Mouse (Mus musculus) limb, embryonic 14.5 days (tissue): ENCODE results near the gene Cd207. TPM values are rescaled to one million over a fixed set of nuclear protein-coding genes. Genes with fewer than 3 reads are reported as not detected.

Source experiments
- ATAC-seq: fragments of 200-750 bp; cut with Nextera tagmentation; 2 replicates; pipeline ENCODE4 v1.8.0; 2017; ENCODE audit warnings: low read depth, moderate number of reproducible peaks, moderate TSS enrichment; ENCODE audit not compliant: low FRiP score
- DNase-seq: peaks from one replicate; pipeline ENCODE4 v3.0.0-alpha.2; 2015; ENCODE audit warnings: low spot score
- H3K27ac ChIP-seq: fragments of 300-500 bp; sonication (generic); replicated peaks from 2 replicates; pipeline ENCODE4 v1.5.1; 2014; ENCODE audit warnings: low read depth, mild to moderate bottlenecking, low read length, moderate library complexity, mixed read lengths
- H3K27me3 ChIP-seq: fragments of 300-500 bp; sonication (generic); 2 replicates; pipeline ENCODE4 v1.6.1; 2014; ENCODE audit warnings: low read length, mixed read lengths; ENCODE audit not compliant: control insufficient read depth, insufficient read depth
- H3K36me3 ChIP-seq: fragments of 300-500 bp; sonication (generic); 2 replicates; pipeline ENCODE4 v1.6.1; 2014; ENCODE audit warnings: mild to moderate bottlenecking, low read length, moderate library complexity, mixed read lengths; ENCODE audit not compliant: control insufficient read depth, insufficient read depth
- H3K4me1 ChIP-seq: fragments of 300-500 bp; sonication (generic); 2 replicates; pipeline ENCODE4 v1.6.1; 2014; ENCODE audit warnings: antibody characterized with exemption, low read length, mixed read lengths; ENCODE audit not compliant: control insufficient read depth, insufficient read depth
- H3K4me2 ChIP-seq: fragments of 300-500 bp; sonication (generic); replicated peaks from 2 replicates; pipeline ENCODE4 v1.6.1; 2014; ENCODE audit warnings: low read depth, mild to moderate bottlenecking, low read length, moderate library complexity; ENCODE audit not compliant: severe bottlenecking
- H3K4me3 ChIP-seq: fragments of 300-500 bp; sonication (generic); replicated peaks from 2 replicates; pipeline ENCODE4 v1.5.1; 2014; ENCODE audit warnings: low read length
- H3K9ac ChIP-seq: fragments of 300-500 bp; sonication (generic); 2 replicates; pipeline ENCODE4 v1.6.1; 2014; ENCODE audit warnings: mild to moderate bottlenecking, low read depth, low read length, moderate library complexity; ENCODE audit not compliant: severe bottlenecking
- H3K9me3 ChIP-seq: fragments of 300-500 bp; sonication (generic); 2 replicates; pipeline ENCODE4 v1.6.1; 2016; ENCODE audit warnings: low read length; ENCODE audit not compliant: control insufficient read depth
- POLR2A ChIP-seq: fragments of 200-500 bp; IDR thresholded peaks from 2 replicates; pipeline ENCODE4 v1.8.0; 2012; ENCODE audit warnings: inconsistent platforms, mild to moderate bottlenecking, moderate library complexity, borderline replicate concordance; ENCODE audit not compliant: insufficient read depth, insufficient read length; ENCODE audit errors: extremely low read depth
- WGBS: fragments of 180-500 bp; shearing (Covaris S2); extraction: QIAGEN DNeasy Blood & Tissue Kit; methylation state at CpG from one replicate; pipeline ENCODE4 v1.1.7; 2014; 5-methylcytosine and 5-hydroxymethylcytosine counted together
- polyA plus RNA-seq, 2 experiments: library from polyadenylated mRNA; depleted of rRNA in 1 of 2; stranded (reverse) in 1 of 2; unstranded in 1 of 2; fragments of >200 nt; fragmentation: Nextera tagmentation in 1 of 2; extraction: Ambion mirVana in 1 of 2; gene quantifications; 2 replicates each; pipeline versions ENCODE4 v1.2.1 to v1.2.3; 2012 to 2014

Gene Cd207
- polyA plus RNA-seq, 2 experiments: not detected

DNA sequence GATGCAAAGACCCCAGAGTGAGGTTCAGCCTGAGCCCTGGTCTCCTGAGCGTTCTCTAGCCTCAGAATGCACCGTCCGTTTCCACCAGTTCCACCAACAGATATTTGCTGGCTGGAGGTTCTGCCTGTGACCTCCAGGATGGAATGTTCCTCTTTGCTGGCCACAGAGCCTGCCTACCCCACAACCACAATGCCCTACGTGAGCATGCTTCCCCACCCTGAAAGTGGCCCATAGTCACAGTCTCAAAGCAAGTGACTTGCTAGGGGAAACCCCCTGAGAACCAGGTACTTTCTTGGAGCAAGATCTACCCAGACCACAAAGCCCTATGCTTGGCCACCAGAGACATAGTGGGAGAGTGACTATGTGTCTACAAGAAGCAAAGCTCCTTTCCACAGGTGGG lies 11.7 kb upstream of the Cd207 start:
- ATAC-seq (no peak), DNase-seq (no peak)
- no peaks in the 10 kb centered on the region for H3K9me3 ChIP-seq
- no peaks in the 10 kb centered on the region for H3K4me1 ChIP-seq
- no peak overlapping the region for H3K4me3 ChIP-seq
- TF ChIP-seq POLR2A: no peak
- H3K9ac ChIP-seq: no peak overlapping the region
- WGBS: 67% methylated on average over 4 of the region's 4 CpGs
- no peak overlapping the region for H3K27ac ChIP-seq
- H3K36me3 ChIP-seq: no peaks in the 10 kb centered on the region
- H3K27me3 ChIP-seq: peaks cover 46% of the 10 kb centered on the region
- no peak overlapping the region for H3K4me2 ChIP-seq

DNA sequence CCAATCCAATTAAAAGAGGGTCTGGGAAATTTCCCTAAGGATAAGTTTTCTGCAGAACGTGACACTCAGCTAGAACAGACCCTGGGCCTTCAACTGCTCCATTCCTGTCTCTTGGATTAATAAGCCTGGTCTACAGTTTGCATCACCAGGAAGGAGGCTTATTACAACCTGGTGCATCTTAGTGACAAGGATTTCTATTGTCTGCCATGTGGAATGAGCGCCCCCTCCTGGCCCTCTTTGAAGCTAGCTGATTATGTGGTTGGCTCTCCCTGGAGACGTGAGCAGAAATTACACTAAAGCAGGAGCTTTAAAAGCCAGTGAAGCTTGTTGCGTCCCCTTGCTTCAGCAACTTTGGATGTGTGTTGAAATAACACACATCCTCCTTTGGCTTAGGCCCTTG lies 4.3 kb downstream of the Cd207 start:
- Histone ChIP-seq H3K4me3 (no peak overlapping the region), H3K9me3 (no peaks in the 10 kb centered on the region), H3K4me2 (no peak overlapping the region), H3K27ac (no peak overlapping the region), H3K27me3 (no peaks in the 10 kb centered on the region), H3K4me1 (no peaks in the 10 kb centered on the region), H3K36me3 (no peaks in the 10 kb centered on the region), H3K9ac (no peak overlapping the region)
- no peak for ATAC-seq
- 5% methylated on average over 4 of the region's 4 CpGs for WGBS
- no peak for TF ChIP-seq POLR2A
- peak; percentile 89 for DNase-seq

DNA sequence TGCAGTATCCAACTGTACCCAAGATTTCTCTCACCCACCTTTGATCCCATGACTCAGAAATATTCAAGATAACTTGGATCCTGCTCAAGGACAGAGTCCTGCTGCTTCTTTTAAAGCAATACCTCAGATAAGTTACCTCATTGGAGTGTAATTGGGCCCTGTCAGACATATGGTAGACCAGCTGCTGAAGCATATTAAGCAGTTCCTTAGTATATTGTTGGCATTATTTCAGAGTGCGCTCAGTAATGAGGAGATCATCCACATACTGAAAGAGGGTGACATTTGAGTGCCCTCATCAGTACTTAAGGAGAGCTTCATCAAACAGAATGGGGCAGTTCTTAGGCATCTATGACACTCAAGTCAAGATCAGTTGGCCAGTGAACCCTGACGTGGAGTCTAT lies 12.6 kb downstream of the Cd207 start:
- no peak overlapping the region for H3K4me2 ChIP-seq
- no peak overlapping the region for H3K9ac ChIP-seq
- no peaks in the 10 kb centered on the region for H3K4me1 ChIP-seq
- no peak overlapping the region for H3K27ac ChIP-seq
- no peaks in the 10 kb centered on the region for H3K27me3 ChIP-seq
- no peak for TF ChIP-seq POLR2A
- no peaks in the 10 kb centered on the region for H3K9me3 ChIP-seq
- H3K4me3 ChIP-seq: no peak overlapping the region
- WGBS: 85% methylated on average over 2 of the region's 2 CpGs
- DNase-seq: no peak
- no peaks in the 10 kb centered on the region for H3K36me3 ChIP-seq
- no peak for ATAC-seq

DNA sequence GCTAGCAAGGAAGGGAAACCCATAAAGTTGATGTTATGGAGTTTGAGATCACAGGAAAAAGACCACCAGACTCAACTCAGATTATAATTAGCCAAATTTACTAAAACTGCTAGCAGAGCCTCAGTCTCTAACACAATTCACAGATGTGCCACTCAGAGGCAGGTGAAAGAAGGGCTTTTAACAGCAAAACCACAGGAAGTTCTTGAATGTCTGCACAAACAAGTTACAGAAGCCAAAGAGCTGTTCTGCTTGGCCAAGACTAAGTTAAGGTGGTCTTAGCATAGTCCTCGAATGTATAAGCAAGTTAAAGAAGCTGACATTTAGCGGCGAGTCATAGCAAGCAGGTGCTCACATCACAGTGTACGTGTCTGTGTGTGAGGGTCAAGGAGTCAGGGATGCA lies 16.8 kb downstream of the Cd207 start:
- H3K4me2 ChIP-seq: no peak overlapping the region
- DNase-seq (no peak), ATAC-seq (no peak)
- H3K9ac ChIP-seq: no peak overlapping the region
- H3K4me1 ChIP-seq: no peaks in the 10 kb centered on the region
- no peak overlapping the region for H3K27ac ChIP-seq
- no peaks in the 10 kb centered on the region for H3K27me3 ChIP-seq
- WGBS: 83% methylated on average over 4 of the region's 4 CpGs
- TF ChIP-seq POLR2A: no peak
- no peak overlapping the region for H3K4me3 ChIP-seq
- H3K36me3 ChIP-seq: no peaks in the 10 kb centered on the region
- H3K9me3 ChIP-seq: no peaks in the 10 kb centered on the region

DNA sequence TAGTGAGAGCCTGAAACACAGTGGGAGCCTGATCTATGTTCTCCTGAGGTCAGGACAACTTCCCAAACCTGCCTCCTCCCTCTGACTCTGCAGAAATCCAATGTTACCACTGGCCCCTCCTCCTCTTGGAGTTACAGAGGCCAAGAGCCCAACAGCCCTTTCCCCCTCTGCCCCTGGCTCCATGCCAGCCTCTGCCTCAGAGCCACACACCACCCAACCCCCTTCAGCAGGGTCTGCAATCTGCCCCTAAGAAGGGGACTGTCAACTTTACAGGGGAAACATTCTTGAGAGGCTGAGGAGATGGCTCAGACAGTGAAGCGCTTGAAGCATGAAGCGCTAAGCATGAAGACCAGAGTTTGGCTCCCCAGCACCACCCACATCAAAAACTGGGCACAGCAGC lies 21.6 kb downstream of the Cd207 start, which contains the start of gene Clec4f:
Gene Clec4f, minus strand, starts transcription at position 101 of the 400 bp plus-strand sequence.
- Histone ChIP-seq H3K36me3 (no peaks in the 10 kb centered on the region), H3K4me1 (no peaks in the 10 kb centered on the region), H3K9me3 (no peaks in the 10 kb centered on the region), H3K9ac (no peak within 1 kb of the TSS), H3K27me3 (no peaks in the 10 kb centered on the region), H3K4me3 (no peak within 1 kb of the TSS), H3K27ac (no peak within 1 kb of the TSS), H3K4me2 (no peak within 1 kb of the TSS)
- DNase-seq: no peak
- TF ChIP-seq POLR2A: no peak
- WGBS: 98% methylated on average over 2 of the region's 2 CpGs
- ATAC-seq: no peak

DNA sequence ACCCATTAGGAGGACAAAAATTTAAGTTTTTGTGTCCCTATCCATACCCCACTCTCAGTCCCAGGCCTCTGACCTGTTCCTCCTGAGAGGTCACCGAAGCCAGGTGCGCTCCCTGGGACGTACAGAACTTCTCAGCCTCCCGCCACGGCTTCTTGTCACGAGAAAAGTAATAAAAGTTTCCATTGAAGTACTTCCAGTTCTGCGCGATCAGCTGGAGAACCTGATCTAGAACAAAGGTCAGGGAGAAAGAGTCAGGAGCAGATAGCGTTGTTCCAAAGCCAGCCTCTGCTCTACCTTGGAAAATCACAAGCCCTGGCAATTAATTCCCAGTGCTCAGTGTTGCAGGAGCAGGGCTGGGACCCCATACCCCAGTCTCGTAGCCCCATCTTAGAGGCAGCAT lies 30.9 kb downstream of the Cd207 start:
- Histone ChIP-seq H3K4me2 (no peak overlapping the region), H3K27ac (no peak overlapping the region), H3K9me3 (no peaks in the 10 kb centered on the region), H3K9ac (no peak overlapping the region), H3K27me3 (no peaks in the 10 kb centered on the region), H3K36me3 (no peaks in the 10 kb centered on the region), H3K4me1 (0 out of 2 replicates have a peak, but pooled peaks cover 3% of the 10 kb centered on the region), H3K4me3 (no peak overlapping the region)
- 81% methylated on average over 10 of the region's 10 CpGs for WGBS
- ATAC-seq: no peak
- TF ChIP-seq POLR2A: no peak
- no peak for DNase-seq
